Mouse (Mus musculus) testis, postnatal 10 days (tissue): ENCODE measurements at regions not wholly inside any gene's neighbourhood (a gene's known extent, or its start where the extent isn't known, plus 50 kb on each side); places are given as distances from the start of the nearest gene placed in this dataset.

ENCODE experiments used
- DNase-seq: peaks from one replicate; pipeline ENCODE4 v3.0.0; 2021; ENCODE audit warnings: low spot score

GRCm38 (mm10) chr17:87501098-87501497, 54.4 kb upstream of the Calm2 start:
- DNase-seq = no peak

- no peak for DNase-seq
These were observed 55.1 kb upstream of the Calm2 start for GRCm38 (mm10) chr17:87501687-87502387.

- no peak for DNase-seq
These were observed 55.9 kb upstream of the Calm2 start for GRCm38 (mm10) chr17:87502388-87503369.

GRCm38 (mm10) chr17:87503491-87503890, 56.8 kb upstream of the Calm2 start:
- DNase-seq = no peak

GRCm38 (mm10) chr17:87504960-87505681, 58.4 kb upstream of the Calm2 start:
- DNase-seq = no peak

GRCm38 (mm10) chr17:87507848-87508247, 61.1 kb upstream of the Calm2 start:
- DNase-seq = no peak

- no peak for DNase-seq
These were observed 62.0 kb upstream of the Calm2 start for GRCm38 (mm10) chr17:87508582-87509253.

- DNase-seq = no peak
These were observed 65.4 kb upstream of the Calm2 start for GRCm38 (mm10) chr17:87512000-87512611.

- DNase-seq = no peak
These were observed 67.1 kb upstream of the Calm2 start for GRCm38 (mm10) chr17:87513822-87514221.

GRCm38 (mm10) chr17:87514366-87515126, 67.8 kb upstream of the Calm2 start:
- no peak for DNase-seq

GRCm38 (mm10) chr17:87517258-87517657, 70.5 kb upstream of the Calm2 start:
- DNase-seq = peak; percentile 60

GRCm38 (mm10) chr17:87519454-87519853, 72.7 kb upstream of the Calm2 start:
- DNase-seq = no peak

GRCm38 (mm10) chr17:87520841-87521240, 74.1 kb upstream of the Calm2 start:
- no peak for DNase-seq

- DNase-seq = no peak
These were observed 75.0 kb upstream of the Calm2 start for GRCm38 (mm10) chr17:87521622-87522151.

GRCm38 (mm10) chr17:87522500-87523091, 75.9 kb upstream of the Calm2 start:
- DNase-seq = no peak

GRCm38 (mm10) chr17:87523643-87524042, 76.9 kb upstream of the Calm2 start:
- no peak for DNase-seq

- DNase-seq = no peak
These were observed 80.4 kb upstream of the Calm2 start for GRCm38 (mm10) chr17:87527174-87527573.

GRCm38 (mm10) chr17:87530162-87530817, 83.6 kb upstream of the Calm2 start:
- DNase-seq = peak; percentile 96

- DNase-seq = no peak
These were observed 84.2 kb upstream of the Calm2 start for GRCm38 (mm10) chr17:87530818-87531410.
